Mouse (Mus musculus) liver, embryonic 14.5 days (tissue): ENCODE results near the gene Odr4. TPM values are rescaled to one million over a fixed set of nuclear protein-coding genes. Genes with fewer than 3 reads are reported as not detected.
A peak's percentile ranks its signal among the peaks of the same experiment; 100 is the strongest.

Experiments
- ATAC-seq: fragments of 200-750 bp; cut with Nextera tagmentation; 2 replicates; pipeline ENCODE4 v1.8.0; 2017; ENCODE audit warnings: moderate number of reproducible peaks, mild to moderate bottlenecking, moderate library complexity; ENCODE audit not compliant: insufficient read depth
- DNase-seq, 3 experiments: peaks; one replicate each; pipeline ENCODE4 v3.0.0-alpha.2; 2012 to 2013; ENCODE audit warnings: low read depth in 3 of 3, low spot score in 3 of 3
- H3K27ac ChIP-seq: fragments of 300-500 bp; sonication (generic); 2 replicates; pipeline ENCODE4 v1.5.1; 2014; ENCODE audit warnings: moderate library complexity, mild to moderate bottlenecking, control low read depth, inconsistent platforms
- H3K27me3 ChIP-seq: fragments of 300-500 bp; sonication (generic); 2 replicates; pipeline ENCODE4 v1.6.1; 2014; ENCODE audit warnings: mild to moderate bottlenecking, low read length, moderate library complexity; ENCODE audit not compliant: control insufficient read depth, insufficient read depth
- H3K36me3 ChIP-seq: fragments of 300-500 bp; sonication (generic); replicated peaks from 2 replicates; pipeline ENCODE4 v1.6.1; 2014; ENCODE audit warnings: low read depth; ENCODE audit not compliant: control insufficient read depth, insufficient read depth
- H3K4me1 ChIP-seq, 2 experiments: fragments of 200-500 bp in 1 of 2; fragments of 300-500 bp in 1 of 2; sonication (generic) in 1 of 2; replicated peaks; 2 replicates each; pipeline ENCODE4 v1.6.1; 2012 to 2014; ENCODE audit warnings: antibody characterized with exemption in 1 of 2, inconsistent platforms in 1 of 2, low read length in 1 of 2; ENCODE audit not compliant: control insufficient read depth in 2 of 2, insufficient read depth in 2 of 2
- H3K4me2 ChIP-seq: fragments of 300-500 bp; sonication (generic); 2 replicates; pipeline ENCODE4 v1.6.1; 2014; ENCODE audit warnings: low read depth, mild to moderate bottlenecking, control low read depth, moderate library complexity
- H3K4me3 ChIP-seq, 2 experiments: fragments of 200-500 bp in 1 of 2; fragments of 300-500 bp in 1 of 2; sonication (generic) in 1 of 2; 2 replicates each; pipeline ENCODE4 v1.5.1; 2012 to 2014; ENCODE audit warnings: low read depth in 2 of 2, low read length in 2 of 2, mild to moderate bottlenecking in 2 of 2, control low read depth in 1 of 2, inconsistent platforms in 1 of 2, moderate library complexity in 1 of 2; ENCODE audit not compliant: insufficient read depth in 1 of 2
- H3K9ac ChIP-seq: fragments of 300-500 bp; sonication (generic); replicated peaks from 2 replicates; pipeline ENCODE4 v1.6.1; 2014; ENCODE audit warnings: mild to moderate bottlenecking, control low read depth, moderate library complexity
- H3K9me3 ChIP-seq: fragments of 300-500 bp; sonication (generic); 2 replicates; pipeline ENCODE4 v1.6.1; 2016; ENCODE audit warnings: low read length, mixed read lengths; ENCODE audit not compliant: control insufficient read depth
- CTCF ChIP-seq: IDR thresholded peaks from 2 replicates; pipeline ENCODE4 v1.5.1; 2016; ENCODE audit warnings: antibody characterized with exemption, low read depth, control low read depth
- EP300 ChIP-seq: IDR thresholded peaks from 2 replicates; pipeline ENCODE4 v1.6.1; 2016; ENCODE audit warnings: antibody characterized with exemption, low read depth
- WGBS: fragments of 180-500 bp; shearing (Covaris S2); extraction: QIAGEN DNeasy Blood & Tissue Kit; methylation state at CpG from one replicate; pipeline ENCODE4 v1.1.7; 2014; ENCODE audit not compliant: insufficient replicate concordance; 5-methylcytosine and 5-hydroxymethylcytosine counted together
- polyA plus RNA-seq, 2 experiments: library from polyadenylated mRNA; depleted of rRNA in 1 of 2; stranded (reverse) in 1 of 2; unstranded in 1 of 2; fragments of >200 nt; fragmentation: Nextera tagmentation in 1 of 2; extraction: Ambion mirVana in 1 of 2; gene quantifications; 2 replicates each; pipeline versions ENCODE4 v1.2.1 to v1.2.3; 2012 to 2014

Odr4 gene
- polyA plus RNA-seq, 2 experiments = 10.6 to 13.9 TPM

DNA sequence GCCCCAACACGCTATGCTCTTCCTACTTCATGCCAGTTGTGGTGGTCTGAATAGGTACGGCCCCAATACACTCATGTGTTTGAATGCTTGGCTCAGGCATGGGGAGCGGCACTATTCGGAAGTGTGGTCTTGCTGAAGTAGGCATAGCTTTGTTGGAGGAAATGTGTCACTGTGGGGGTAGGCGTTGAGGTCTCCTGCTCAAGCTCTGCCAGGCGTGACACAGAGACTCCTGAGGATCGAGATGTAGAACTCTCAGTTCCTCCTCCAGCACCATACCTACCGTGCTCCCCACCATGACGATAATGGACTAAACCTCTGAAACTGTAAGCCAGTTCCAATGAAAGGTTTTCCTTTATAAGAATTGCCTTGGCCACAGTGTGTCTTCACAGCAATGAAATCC is 5.3 kb downstream of the Odr4 start:
- peaks cover 9% of the 10 kb centered on the region; the same call in 1 of the 2 replicates for H3K36me3 ChIP-seq
- H3K27ac ChIP-seq = no peak overlapping the region

GRCm38 (mm10) chr1:150384138-150384537 is 8.7 kb downstream of the Odr4 start:
- no peak overlapping the region for H3K9ac ChIP-seq
- no peak for DNase-seq
- no peak overlapping the region for H3K27ac ChIP-seq
- WGBS = 74% methylated on average over 4 of the region's 4 CpGs
- H3K4me1 ChIP-seq = no peaks in the 10 kb centered on the region
- TF ChIP-seq EP300 (no peak), CTCF (no peak)
- H3K4me2 ChIP-seq = no peak overlapping the region
- no peaks in the 10 kb centered on the region for H3K9me3 ChIP-seq
- H3K36me3 ChIP-seq = peaks cover 4% of the 10 kb centered on the region; the same call in 1 of the 2 replicates
- no peak for ATAC-seq
- H3K4me3 ChIP-seq = no peak overlapping the region
- no peaks in the 10 kb centered on the region for H3K27me3 ChIP-seq

More for the DNA sequence above, 5.3 kb downstream of the Odr4 start:
- TF ChIP-seq EP300 = no peak
- no peak for TF ChIP-seq CTCF
- Histone ChIP-seq H3K4me3 (no peak overlapping the region), H3K27me3 (no peaks in the 10 kb centered on the region), H3K9ac (no peak overlapping the region), H3K9me3 (no peaks in the 10 kb centered on the region), H3K4me2 (no peak overlapping the region), H3K4me1 (peaks cover 3 to 4% of the 10 kb centered on the region in 2 experiments; a peak in 3 of 4 replicates)
- 82% methylated on average over 9 of the region's 9 CpGs for WGBS
- no peak for ATAC-seq
- DNase-seq = no peak

- DNase-seq (no peak), ATAC-seq (no peak)
- H3K4me2 ChIP-seq = no peak overlapping the region
- H3K4me3 ChIP-seq = no peak overlapping the region
- H3K27ac ChIP-seq = no peak overlapping the region
- no peaks in the 10 kb centered on the region for H3K36me3 ChIP-seq
- no peaks in the 10 kb centered on the region for H3K4me1 ChIP-seq
- no peaks in the 10 kb centered on the region for H3K27me3 ChIP-seq
- 73% methylated on average over 2 of the region's 2 CpGs for whole genome bisulfite sequencing
- no peak overlapping the region for H3K9ac ChIP-seq
- TF ChIP-seq EP300 (no peak), CTCF (no peak)
- H3K9me3 ChIP-seq = no peaks in the 10 kb centered on the region
Measured at GRCm38 (mm10) chr1:150374247-150374646, 18.6 kb downstream of the Odr4 start.

GRCm38 (mm10) chr1:150372895-150373294 is 20.0 kb downstream of the Odr4 start:
- ATAC-seq = no peak
- 70% methylated on average over 3 of the region's 3 CpGs for WGBS

GRCm38 (mm10) chr1:150360864-150361263 is 32.0 kb downstream of the Odr4 start:
- 58% methylated on average over 1 of the region's 1 CpGs for WGBS
- no peak overlapping the region for H3K4me2 ChIP-seq
- H3K36me3 ChIP-seq = no peaks in the 10 kb centered on the region
- no peaks in the 10 kb centered on the region for H3K27me3 ChIP-seq
- no peaks in the 10 kb centered on the region for H3K4me1 ChIP-seq
- TF ChIP-seq CTCF = no peak
- no peak for TF ChIP-seq EP300
- no peak overlapping the region for H3K27ac ChIP-seq
- DNase-seq (no peak), ATAC-seq (no peak)
- H3K9me3 ChIP-seq = no peaks in the 10 kb centered on the region
- no peak overlapping the region for H3K9ac ChIP-seq
- no peak overlapping the region for H3K4me3 ChIP-seq

More at GRCm38 (mm10) chr1:150372895-150373294, 20.0 kb downstream of the Odr4 start:
- Histone ChIP-seq H3K4me3 (no peak overlapping the region), H3K27ac (no peak overlapping the region), H3K9ac (no peak overlapping the region), H3K36me3 (no peaks in the 10 kb centered on the region), H3K9me3 (no peaks in the 10 kb centered on the region), H3K4me2 (no peak overlapping the region), H3K4me1 (no peaks in the 10 kb centered on the region), H3K27me3 (no peaks in the 10 kb centered on the region)
- peak; percentile 34; the same call in 1 of the 2 replicates for TF ChIP-seq CTCF
- no peak for TF ChIP-seq EP300
- DNase-seq = peak in 1 of 3 experiments; percentile 13

GRCm38 (mm10) chr1:150335111-150335510 is 57.8 kb downstream of the Odr4 start:
- Histone ChIP-seq H3K27me3 (no peaks in the 10 kb centered on the region), H3K36me3 (no peaks in the 10 kb centered on the region), H3K9ac (no peak overlapping the region), H3K27ac (no peak overlapping the region), H3K4me3 (no peak overlapping the region), H3K4me1 (no peaks in the 10 kb centered on the region), H3K4me2 (no peak overlapping the region), H3K9me3 (no peaks in the 10 kb centered on the region)
- TF ChIP-seq EP300 = no peak
- TF ChIP-seq CTCF = no peak
- whole genome bisulfite sequencing = 18% methylated on average over 2 of the region's 2 CpGs
- ATAC-seq (no peak), DNase-seq (no peak)
